Mouse (Mus musculus): Measurements from ENCODE around the gene Ecsit.

Ecsit gene

GRCm38 (mm10) chr9:22085022-22085834 lies at the start of gene Ecsit:
TSS of gene Ecsit (minus strand) at chr9:22085438.
- DNase-seq, result peak; percentile 97 to 98

- DNase-seq, result no peak
These were observed 49.1 kb upstream of the Ecsit start for GRCm38 (mm10) chr9:22134246-22134890.

GRCm38 (mm10) chr9:22132220-22132619 lies 47.0 kb upstream of the Ecsit start:
- no peak for DNase-seq

- peak; percentile 68 to 77 for DNase-seq
These were observed 46.2 kb upstream of the Ecsit start for GRCm38 (mm10) chr9:22131226-22131981.

GRCm38 (mm10) chr9:22125246-22126027 lies 40.2 kb upstream of the Ecsit start:
- no peak for DNase-seq

GRCm38 (mm10) chr9:22124169-22124568 lies 38.9 kb upstream of the Ecsit start:
- DNase-seq, result no peak

- DNase-seq, result no peak
These were observed 37.9 kb upstream of the Ecsit start for GRCm38 (mm10) chr9:22123069-22123609.

- DNase-seq, result no peak
These were observed 36.8 kb upstream of the Ecsit start for GRCm38 (mm10) chr9:22122005-22122404.

- DNase-seq, result no peak
These were observed 36.3 kb upstream of the Ecsit start for GRCm38 (mm10) chr9:22121545-22121944.

GRCm38 (mm10) chr9:22119543-22119942 lies 34.3 kb upstream of the Ecsit start:
- DNase-seq, result no peak

GRCm38 (mm10) chr9:22117754-22118456 lies 32.7 kb upstream of the Ecsit start:
- DNase-seq, result peak; percentile 51 to 58

GRCm38 (mm10) chr9:22116740-22117426 lies 31.6 kb upstream of the Ecsit start, which contains the start of gene Elof1:
TSS of gene Elof1 (minus strand) at chr9:22117172.
- peak; percentile 97 for DNase-seq

- DNase-seq, result no peak
These were observed 30.8 kb upstream of the Ecsit start for GRCm38 (mm10) chr9:22116086-22116485.

GRCm38 (mm10) chr9:22115635-22116034 lies 30.4 kb upstream of the Ecsit start:
- no peak for DNase-seq

- no peak for DNase-seq
These were observed 23.0 kb upstream of the Ecsit start for GRCm38 (mm10) chr9:22108194-22108593.

GRCm38 (mm10) chr9:22099922-22100321 lies 14.7 kb upstream of the Ecsit start:
- no peak for DNase-seq

- no peak for DNase-seq
These were observed 13.9 kb upstream of the Ecsit start, which contains the start of gene Cnn1 for GRCm38 (mm10) chr9:22098993-22099696. TSS of gene Cnn1 (plus strand) at chr9:22099216.

GRCm38 (mm10) chr9:22095854-22096307 lies 10.6 kb upstream of the Ecsit start:
- DNase-seq, result peak; percentile 61 to 86

GRCm38 (mm10) chr9:22092746-22093145 lies 7.5 kb upstream of the Ecsit start:
- DNase-seq, result no peak

- no peak for DNase-seq
These were observed 4.7 kb upstream of the Ecsit start for GRCm38 (mm10) chr9:22089986-22090385.
